Mouse (Mus musculus): Measurements from ENCODE around the gene Dlg2. TPM values are rescaled to one million over a fixed set of nuclear protein-coding genes. Genes with fewer than 3 reads are reported as not detected.

The Dlg2 gene
- polyA plus RNA-seq, 1 experiment from 2014 or later: 15.5 TPM

GRCm38 (mm10) chr7:91493234-91493633 is 1016.8 kb downstream of the Dlg2 start:
- no peak overlapping the region for H3K4me3 ChIP-seq
- no peaks in the 10 kb centered on the region for H3K9me3 ChIP-seq
- no peaks in the 10 kb centered on the region for H3K27me3 ChIP-seq
- no peak overlapping the region for H3K9ac ChIP-seq
- H3K4me1 ChIP-seq: no peaks in the 10 kb centered on the region
- ATAC-seq (ENCODE audit: insufficient number of reproducible peaks, insufficient read depth, low FRiP score, low TSS enrichment, low read depth): no peak
- no peak overlapping the region for H3K4me2 ChIP-seq
- H3K36me3 ChIP-seq: no peaks in the 10 kb centered on the region
- 77% methylated on average over 3 of the region's 3 CpGs for WGBS
- H3K27ac ChIP-seq: no peak overlapping the region

- H3K9me3 ChIP-seq: no peaks in the 10 kb centered on the region
- H3K27me3 ChIP-seq: no peaks in the 10 kb centered on the region
- no peaks in the 10 kb centered on the region for H3K4me1 ChIP-seq
- no peak for ATAC-seq (ENCODE audit: insufficient number of reproducible peaks, insufficient read depth, low FRiP score, low TSS enrichment, low read depth)
- 64% methylated on average over 5 of the region's 5 CpGs for WGBS
- no peak overlapping the region for H3K27ac ChIP-seq
- no peak overlapping the region for H3K4me2 ChIP-seq
- H3K4me3 ChIP-seq: no peak overlapping the region
- no peak overlapping the region for H3K9ac ChIP-seq
- H3K36me3 ChIP-seq: no peaks in the 10 kb centered on the region
Measured at GRCm38 (mm10) chr7:91495526-91495925, 1019.1 kb downstream of the Dlg2 start.

GRCm38 (mm10) chr7:91511119-91511518 is 1034.6 kb downstream of the Dlg2 start:
- no peaks in the 10 kb centered on the region for H3K4me1 ChIP-seq
- no peak overlapping the region for H3K27ac ChIP-seq
- H3K9me3 ChIP-seq: no peaks in the 10 kb centered on the region
- H3K9ac ChIP-seq: no peak overlapping the region
- no peaks in the 10 kb centered on the region for H3K27me3 ChIP-seq
- no peak for ATAC-seq (ENCODE audit: insufficient number of reproducible peaks, insufficient read depth, low FRiP score, low TSS enrichment, low read depth)
- no peak overlapping the region for H3K4me2 ChIP-seq
- no peaks in the 10 kb centered on the region for H3K36me3 ChIP-seq
- no peak overlapping the region for H3K4me3 ChIP-seq
- 73% methylated on average over 1 of the region's 1 CpGs for WGBS

- Histone ChIP-seq H3K9me3 (no peaks in the 10 kb centered on the region), H3K36me3 (no peaks in the 10 kb centered on the region), H3K27me3 (no peaks in the 10 kb centered on the region), H3K4me1 (no peaks in the 10 kb centered on the region), H3K4me3 (no peak overlapping the region), H3K27ac (no peak overlapping the region), H3K9ac (no peak overlapping the region), H3K4me2 (no peak overlapping the region)
- 74% methylated on average over 3 of the region's 3 CpGs for WGBS
- no peak for ATAC-seq (ENCODE audit: insufficient number of reproducible peaks, insufficient read depth, low FRiP score, low TSS enrichment, low read depth)
Measured at GRCm38 (mm10) chr7:91514445-91514844, 1038.0 kb downstream of the Dlg2 start.

- no peaks in the 10 kb centered on the region for H3K4me1 ChIP-seq
- no peak for ATAC-seq (ENCODE audit: insufficient number of reproducible peaks, insufficient read depth, low FRiP score, low TSS enrichment, low read depth)
- no peak overlapping the region for H3K27ac ChIP-seq
- no peak overlapping the region for H3K4me2 ChIP-seq
- no peaks in the 10 kb centered on the region for H3K9me3 ChIP-seq
- 72% methylated on average over 3 of the region's 3 CpGs for WGBS
- H3K9ac ChIP-seq: no peak overlapping the region
- H3K4me3 ChIP-seq: no peak overlapping the region
- H3K36me3 ChIP-seq: no peaks in the 10 kb centered on the region
- no peaks in the 10 kb centered on the region for H3K27me3 ChIP-seq
Measured at GRCm38 (mm10) chr7:91516225-91516624, 1039.8 kb downstream of the Dlg2 start.

- Histone ChIP-seq H3K9me3 (no peaks in the 10 kb centered on the region), H3K36me3 (no peaks in the 10 kb centered on the region), H3K27ac (no peak overlapping the region), H3K9ac (no peak overlapping the region), H3K4me2 (no peak overlapping the region), H3K27me3 (no peaks in the 10 kb centered on the region), H3K4me1 (no peaks in the 10 kb centered on the region), H3K4me3 (no peak overlapping the region)
- 65% methylated on average over 1 of the region's 1 CpGs for WGBS
- no peak for ATAC-seq (ENCODE audit: insufficient number of reproducible peaks, insufficient read depth, low FRiP score, low TSS enrichment, low read depth)
Measured at GRCm38 (mm10) chr7:91525859-91526258, 1049.4 kb downstream of the Dlg2 start.

- ATAC-seq (ENCODE audit: insufficient number of reproducible peaks, insufficient read depth, low FRiP score, low TSS enrichment, low read depth): no peak
- peak overlapping the region; percentile 61 for H3K9ac ChIP-seq
- 4% methylated on average over 29 of the region's 29 CpGs for WGBS
Measured at GRCm38 (mm10) chr7:91542597-91543285, 1066.3 kb downstream of the Dlg2 start.

GRCm38 (mm10) chr7:91543286-91543650 is 1066.8 kb downstream of the Dlg2 start:
- Histone ChIP-seq H3K27ac (no peak overlapping the region), H3K36me3 (no peaks in the 10 kb centered on the region), H3K4me3 (peak overlapping the region; percentile 43), H3K4me2 (peak overlapping the region; percentile 74), H3K4me1 (peaks cover 6% of the 10 kb centered on the region; the same call in 1 of the 2 replicates), H3K9ac (peak overlapping the region; percentile 61; the same call in 1 of the 2 replicates), H3K27me3 (peaks cover 25% of the 10 kb centered on the region), H3K9me3 (no peaks in the 10 kb centered on the region)
- 47% methylated on average over 4 of the region's 4 CpGs for WGBS
- ATAC-seq (ENCODE audit: insufficient number of reproducible peaks, insufficient read depth, low FRiP score, low TSS enrichment, low read depth): no peak

More at GRCm38 (mm10) chr7:91542597-91543285, 1066.3 kb downstream of the Dlg2 start:
- Histone ChIP-seq H3K27ac (no peak overlapping the region), H3K9me3 (no peaks in the 10 kb centered on the region), H3K4me1 (peaks cover 6% of the 10 kb centered on the region; the same call in 1 of the 2 replicates), H3K4me3 (peak overlapping the region; percentile 43), H3K36me3 (no peaks in the 10 kb centered on the region), H3K4me2 (peak overlapping the region; percentile 74), H3K27me3 (peaks cover 25% of the 10 kb centered on the region)

- Histone ChIP-seq H3K27me3 (peaks cover 25% of the 10 kb centered on the region), H3K9ac (no peak overlapping the region), H3K4me2 (no peak overlapping the region), H3K27ac (no peak overlapping the region), H3K36me3 (no peaks in the 10 kb centered on the region), H3K4me1 (peaks cover 6% of the 10 kb centered on the region; the same call in 1 of the 2 replicates), H3K4me3 (no peak overlapping the region), H3K9me3 (no peaks in the 10 kb centered on the region)
- 78% methylated on average over 3 of the region's 3 CpGs for WGBS
- ATAC-seq (ENCODE audit: insufficient number of reproducible peaks, insufficient read depth, low FRiP score, low TSS enrichment, low read depth): no peak
Measured at GRCm38 (mm10) chr7:91544600-91544999, 1068.1 kb downstream of the Dlg2 start.

GRCm38 (mm10) chr7:91548796-91549195 is 1072.3 kb downstream of the Dlg2 start:
- 70% methylated on average over 1 of the region's 1 CpGs for WGBS

GRCm38 (mm10) chr7:91557582-91557981 is 1081.1 kb downstream of the Dlg2 start:
- Histone ChIP-seq H3K4me2 (no peak overlapping the region), H3K27ac (no peak overlapping the region), H3K36me3 (no peaks in the 10 kb centered on the region), H3K9ac (no peak overlapping the region), H3K4me1 (no peaks in the 10 kb centered on the region), H3K4me3 (no peak overlapping the region), H3K27me3 (no peaks in the 10 kb centered on the region), H3K9me3 (no peaks in the 10 kb centered on the region)
- ATAC-seq (ENCODE audit: insufficient number of reproducible peaks, insufficient read depth, low FRiP score, low TSS enrichment, low read depth): no peak

More at GRCm38 (mm10) chr7:91548796-91549195, 1072.3 kb downstream of the Dlg2 start:
- H3K9ac ChIP-seq: no peak overlapping the region
- no peak for ATAC-seq (ENCODE audit: insufficient number of reproducible peaks, insufficient read depth, low FRiP score, low TSS enrichment, low read depth)
- H3K4me1 ChIP-seq: no peaks in the 10 kb centered on the region
- no peak overlapping the region for H3K4me3 ChIP-seq
- no peaks in the 10 kb centered on the region for H3K9me3 ChIP-seq
- no peaks in the 10 kb centered on the region for H3K27me3 ChIP-seq
- H3K27ac ChIP-seq: no peak overlapping the region
- no peaks in the 10 kb centered on the region for H3K36me3 ChIP-seq
- H3K4me2 ChIP-seq: no peak overlapping the region

GRCm38 (mm10) chr7:91567423-91567822 is 1091.0 kb downstream of the Dlg2 start:
- H3K4me2 ChIP-seq: no peak overlapping the region
- no peak overlapping the region for H3K4me3 ChIP-seq
- H3K27me3 ChIP-seq: no peaks in the 10 kb centered on the region
- H3K4me1 ChIP-seq: no peaks in the 10 kb centered on the region
- no peak for ATAC-seq (ENCODE audit: insufficient number of reproducible peaks, insufficient read depth, low FRiP score, low TSS enrichment, low read depth)
- H3K9me3 ChIP-seq: no peaks in the 10 kb centered on the region
- no peaks in the 10 kb centered on the region for H3K36me3 ChIP-seq
- H3K27ac ChIP-seq: no peak overlapping the region
- H3K9ac ChIP-seq: no peak overlapping the region

Data from embryonic facial prominence, embryonic 13.5 days (tissue).